Mouse (Mus musculus) C2C12 (cell line): ENCODE measurements around the gene Ric3. TPM values are rescaled to one million over a fixed set of nuclear protein-coding genes. Genes with fewer than 3 reads are reported as not detected.

Experiments used
- H3K27me3 ChIP-seq: one replicate; pipeline ENCODE4 v1.6.1; 2011; ENCODE audit not compliant: control insufficient read depth, insufficient read depth, insufficient read length
- H3K36me3 ChIP-seq: one replicate; pipeline ENCODE4 v1.6.1; 2011; ENCODE audit not compliant: control insufficient read depth, insufficient read depth
- H3K4me3 ChIP-seq: one replicate; pipeline ENCODE4 v1.5.1; 2011; ENCODE audit warnings: mild to moderate bottlenecking, control low read depth; ENCODE audit not compliant: poor library complexity, insufficient read depth, severe bottlenecking
- H3K79me2 ChIP-seq: one replicate; pipeline ENCODE4 v1.6.1; 2011; ENCODE audit not compliant: control insufficient read depth, insufficient read depth
- H3K79me3 ChIP-seq: one replicate; pipeline ENCODE4 v1.6.1; 2011; ENCODE audit warnings: low read depth, control low read depth
- H3ac ChIP-seq: one replicate; pipeline ENCODE3; 2011; ENCODE audit warnings: low read depth; ENCODE audit not compliant: control insufficient read depth, insufficient read length
- CEBPB ChIP-seq: IDR thresholded peaks from one replicate; pipeline ENCODE4 v1.6.1; 2011; ENCODE audit warnings: low read depth, mild to moderate bottlenecking, control low read depth, moderate library complexity
- CTCF ChIP-seq: IDR thresholded peaks from one replicate; pipeline ENCODE4 v1.5.1; 2011; ENCODE audit not compliant: control insufficient read depth, insufficient read depth, insufficient read length
- FOSL1 ChIP-seq: IDR thresholded peaks from one replicate; pipeline ENCODE4 v1.8.0; 2011; ENCODE audit warnings: mild to moderate bottlenecking, low read length; ENCODE audit not compliant: poor library complexity, insufficient read depth, severe bottlenecking
- MAX ChIP-seq: IDR thresholded peaks from one replicate; pipeline ENCODE4 v1.6.1; 2011; ENCODE audit warnings: mild to moderate bottlenecking, control low read depth
- MYOD1 ChIP-seq: IDR thresholded peaks from one replicate; pipeline ENCODE4 v1.6.1; 2011; ENCODE audit warnings: low read depth; ENCODE audit not compliant: control insufficient read depth, insufficient read length
- MYOG ChIP-seq: IDR thresholded peaks from one replicate; pipeline ENCODE4 v1.6.1; 2011; ENCODE audit not compliant: control insufficient read depth, insufficient read length; ENCODE audit errors: extremely low read depth
- USF1 ChIP-seq: IDR thresholded peaks from one replicate; pipeline ENCODE4 v1.6.1; 2011; ENCODE audit warnings: low read depth, mild to moderate bottlenecking, control low read depth, moderate library complexity
- polyA plus RNA-seq: library from polyadenylated mRNA; unstranded; fragments of >200 nt; fragmentation: generic; extraction: Trizol; gene quantifications from one replicate; pipeline ENCODE4 v1.2.1, GENCODE M21; 2012; ENCODE audit warnings: missing spikeins

The Ric3 gene
- polyA plus RNA-seq, 1 experiment = not detected

DNA sequence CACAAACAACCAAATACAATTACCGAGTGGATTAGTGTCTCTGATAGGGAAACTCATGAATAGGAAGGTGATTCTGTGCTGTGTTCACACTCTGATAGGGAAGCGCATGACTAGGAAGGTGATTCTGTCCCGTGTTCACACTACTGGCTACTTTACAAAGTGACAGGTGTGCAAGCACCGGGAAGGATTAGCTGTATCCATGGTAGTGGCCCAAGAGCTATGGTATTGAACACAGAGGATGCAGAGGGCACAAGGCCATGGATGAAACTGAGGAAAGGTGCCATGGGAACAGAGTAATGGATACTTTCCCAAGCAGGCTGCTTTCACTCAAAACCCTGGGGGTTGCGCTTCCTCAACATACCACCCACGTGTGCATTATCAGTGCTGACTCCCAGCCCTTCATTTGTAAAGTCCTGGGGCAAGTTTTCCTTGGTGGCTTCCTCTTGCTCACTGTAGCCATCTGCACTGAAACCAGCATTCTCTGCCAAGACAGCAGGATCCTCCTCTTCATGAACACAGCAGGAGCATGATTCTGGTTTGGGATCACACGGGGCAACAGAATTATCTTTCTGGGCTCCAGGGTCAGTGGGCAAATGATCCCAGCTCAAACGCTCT lies 44.9 kb downstream of the Ric3 start:
- Histone ChIP-seq H3K79me2 (no peaks in the 10 kb centered on the region), H3K36me3 (no peaks in the 10 kb centered on the region), H3K79me3 (no peaks in the 10 kb centered on the region), H3ac (no peak overlapping the region), H3K4me3 (no peak overlapping the region), H3K27me3 (no peaks in the 10 kb centered on the region)
- TF ChIP-seq FOSL1 (no peak), CEBPB (no peak), USF1 (no peak), MYOG (no peak), CTCF (no peak), MYOD1 (no peak), MAX (no peak)

- H3K27me3 ChIP-seq = no peaks in the 10 kb centered on the region
- H3K4me3 ChIP-seq = no peak overlapping the region
- H3K36me3 ChIP-seq = no peaks in the 10 kb centered on the region
- H3K79me2 ChIP-seq = no peaks in the 10 kb centered on the region
- H3K79me3 ChIP-seq = no peaks in the 10 kb centered on the region
- H3ac ChIP-seq = no peak overlapping the region
- TF ChIP-seq MYOD1 = no peak
- TF ChIP-seq FOSL1 = no peak
- no peak for TF ChIP-seq MAX
- no peak for TF ChIP-seq CEBPB
- no peak for TF ChIP-seq MYOG
- TF ChIP-seq USF1 = no peak
- no peak for TF ChIP-seq CTCF
These were observed 51.1 kb downstream of the Ric3 start for GRCm38 (mm10) chr7:109032054-109032453.

GRCm38 (mm10) chr7:109031331-109031730 lies 51.8 kb downstream of the Ric3 start:
- Histone ChIP-seq H3K36me3 (no peaks in the 10 kb centered on the region), H3K4me3 (no peak overlapping the region), H3ac (no peak overlapping the region), H3K79me3 (no peaks in the 10 kb centered on the region), H3K79me2 (no peaks in the 10 kb centered on the region), H3K27me3 (no peaks in the 10 kb centered on the region)
- TF ChIP-seq CTCF (no peak), MYOG (no peak), FOSL1 (no peak), USF1 (no peak)

DNA sequence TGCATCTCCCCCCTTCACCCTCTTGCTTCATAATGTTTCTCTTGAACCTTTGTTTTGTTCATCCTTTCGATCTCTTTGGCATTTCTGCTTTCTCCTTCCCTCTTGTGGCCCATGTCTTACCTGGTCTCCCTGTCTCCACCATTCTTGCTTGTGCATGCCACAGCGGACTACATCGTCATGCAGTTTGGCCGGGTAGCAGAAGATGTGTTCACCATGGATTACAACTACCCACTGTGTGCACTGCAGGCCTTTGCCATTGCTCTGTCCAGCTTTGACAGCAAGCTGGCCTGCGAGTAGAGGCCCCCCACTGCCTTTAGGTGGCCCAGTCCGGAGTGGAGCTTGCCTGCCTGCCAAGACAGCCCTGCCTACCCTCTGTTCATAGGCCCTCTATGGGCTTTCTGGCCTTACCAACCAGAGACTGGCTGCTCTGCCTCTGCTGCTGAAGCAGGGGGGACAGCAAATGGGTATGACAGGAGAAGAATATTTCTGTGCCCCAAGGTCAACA lies 53.1 kb downstream of the Ric3 start:
- Histone ChIP-seq H3K27me3 (no peaks in the 10 kb centered on the region), H3K4me3 (no peak overlapping the region), H3K36me3 (no peaks in the 10 kb centered on the region), H3K79me2 (no peaks in the 10 kb centered on the region), H3ac (no peak overlapping the region), H3K79me3 (no peaks in the 10 kb centered on the region)
- TF ChIP-seq MAX (no peak), CEBPB (no peak), MYOG (no peak), CTCF (no peak), FOSL1 (no peak), MYOD1 (no peak), USF1 (no peak)

GRCm38 (mm10) chr7:109028204-109028603 lies 54.9 kb downstream of the Ric3 start:
- no peak for TF ChIP-seq MYOG
- no peak for TF ChIP-seq USF1
- TF ChIP-seq MAX = no peak
- no peak for TF ChIP-seq CEBPB
- no peak for TF ChIP-seq MYOD1
- TF ChIP-seq CTCF = no peak
- TF ChIP-seq FOSL1 = no peak

DNA sequence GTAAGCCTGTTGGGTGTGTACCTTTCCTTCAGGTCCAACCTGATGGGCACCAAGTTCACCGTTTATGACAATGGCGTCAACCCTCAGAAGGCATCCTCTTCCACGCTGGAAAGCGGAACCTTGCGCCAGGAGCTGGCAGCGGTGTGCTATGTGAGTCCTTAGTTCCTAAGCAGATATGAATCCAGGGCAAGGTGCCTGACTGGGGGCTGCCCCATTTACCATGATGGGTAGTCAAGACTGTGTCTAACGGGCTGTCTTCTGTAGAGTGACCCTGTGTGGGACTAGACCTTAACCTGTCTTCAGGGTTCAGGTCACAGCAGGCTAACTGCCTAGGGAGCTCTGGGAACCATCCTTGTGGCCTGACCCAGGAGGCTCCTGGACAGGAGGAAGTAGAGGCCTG lies 55.4 kb downstream of the Ric3 start:
- H3K79me2 ChIP-seq = no peaks in the 10 kb centered on the region
- H3K36me3 ChIP-seq = no peaks in the 10 kb centered on the region
- no peak overlapping the region for H3ac ChIP-seq
- no peaks in the 10 kb centered on the region for H3K27me3 ChIP-seq
- no peaks in the 10 kb centered on the region for H3K79me3 ChIP-seq
- no peak for TF ChIP-seq MYOG
- no peak for TF ChIP-seq CTCF
- no peak for TF ChIP-seq MAX
- TF ChIP-seq CEBPB = no peak
- no peak for TF ChIP-seq MYOD1
- no peak for TF ChIP-seq FOSL1
- TF ChIP-seq USF1 = no peak
- H3K4me3 ChIP-seq = no peak overlapping the region

More at GRCm38 (mm10) chr7:109028204-109028603, 54.9 kb downstream of the Ric3 start:
- no peak overlapping the region for H3K4me3 ChIP-seq
- no peaks in the 10 kb centered on the region for H3K79me2 ChIP-seq
- no peaks in the 10 kb centered on the region for H3K27me3 ChIP-seq
- H3ac ChIP-seq = no peak overlapping the region
- H3K79me3 ChIP-seq = no peaks in the 10 kb centered on the region
- no peaks in the 10 kb centered on the region for H3K36me3 ChIP-seq
